Comparison of ENCODE assay signal across 27 mouse cellular contexts in genomic region chr13:84025348-84025747, GRCm38 (mm10).
A peak's percentile ranks its signal among the peaks of the same experiment; 100 is the strongest.
DNase-seq lines count a peak whose midpoint lies in the region; ATAC-seq and TF ChIP-seq lines count a peak whose summit lies in the region.
"Had no signal": no experiment of that assay in that cellular context is flagged by ENCODE, and none has a peak within 500 bp of the region (broad histone marks: within the 10 kb centered on the region; RNA-seq: fewer than 3 reads in every experiment).

No protein-coding gene starts in this region.

- peak; percentile 26; the same call in 1 of the 2 replicates for ATAC-seq in forebrain, embryonic 14.5 days
- ATAC-seq in forebrain, embryonic 11.5 days (replicated peaks; ENCODE audit: low FRiP score) = no peak
- no peak; the same call in 1 of the 2 replicates for ATAC-seq in midbrain, embryonic 14.5 days (ENCODE audit: low FRiP score, low TSS enrichment)
- ATAC-seq in midbrain, embryonic 11.5 days (ENCODE audit: low FRiP score) = no peak
- ATAC-seq in forebrain, postnatal 0 days = no peak
- ATAC-seq: intestine, embryonic 16.5 days had no signal

- no peak overlapping the region for H3K27ac ChIP-seq in forebrain, embryonic 14.5 days (ENCODE audit: low read depth, low read length)
- no peak overlapping the region for H3K27ac ChIP-seq in forebrain, embryonic 11.5 days (ENCODE audit: low read depth, low read length)
- H3K27ac ChIP-seq in midbrain, embryonic 14.5 days (replicated peaks; ENCODE audit: low read depth, low read length) = no peak overlapping the region
- no peak overlapping the region for H3K27ac ChIP-seq in midbrain, embryonic 11.5 days (ENCODE audit: low read depth, low read length)
- H3K27ac ChIP-seq in forebrain, postnatal 0 days (ENCODE audit: low read depth, low read length) = 0 out of 2 replicates have a peak overlapping the region, but pooled peaks have one; percentile 50
- H3K27ac ChIP-seq: embryonic facial prominence, embryonic 13.5 days; heart, embryonic 10.5 days; heart, embryonic 15.5 days; kidney, postnatal 0 days; liver, embryonic 14.5 days; lung, embryonic 15.5 days; midbrain, embryonic 10.5 days had no signal

- no peak for TF ChIP-seq CTCF in forebrain, postnatal 0 days (IDR thresholded peaks at IDR 0.05; ENCODE audit: low read depth)

- H3K4me3 ChIP-seq in forebrain, embryonic 14.5 days (ENCODE audit: low read depth, low read length) = no peak overlapping the region
- no peak overlapping the region for H3K4me3 ChIP-seq in forebrain, embryonic 11.5 days (ENCODE audit: low read depth, low read length)
- H3K4me3 ChIP-seq in midbrain, embryonic 14.5 days (replicated peaks; ENCODE audit: low read depth, low read length) = no peak overlapping the region
- no peak overlapping the region for H3K4me3 ChIP-seq in midbrain, embryonic 11.5 days (ENCODE audit: low read depth, low read length)
- H3K4me3 ChIP-seq in forebrain, postnatal 0 days (ENCODE audit: low read depth, low read length) = no peak overlapping the region
- H3K4me3 ChIP-seq: embryonic facial prominence, embryonic 13.5 days; erythroblast, embryonic 14.5 days; heart, embryonic 10.5 days; heart, embryonic 15.5 days; lung, embryonic 15.5 days; midbrain, embryonic 10.5 days had no signal

- no peaks in the 10 kb centered on the region for H3K27me3 ChIP-seq in forebrain, embryonic 14.5 days (replicated peaks; ENCODE audit: control insufficient read depth, insufficient read depth, low read length)
- H3K27me3 ChIP-seq in forebrain, embryonic 11.5 days (ENCODE audit: control insufficient read depth, insufficient read depth, low read length) = no peaks in the 10 kb centered on the region
- no peaks in the 10 kb centered on the region for H3K27me3 ChIP-seq in midbrain, embryonic 14.5 days (ENCODE audit: control insufficient read depth, insufficient read depth, low read length)
- no peaks in the 10 kb centered on the region for H3K27me3 ChIP-seq in midbrain, embryonic 11.5 days (ENCODE audit: control insufficient read depth, insufficient read depth, low read length)
- no peaks in the 10 kb centered on the region for H3K27me3 ChIP-seq in forebrain, postnatal 0 days (ENCODE audit: insufficient read depth, low read length)
- H3K27me3 ChIP-seq: embryonic facial prominence, embryonic 13.5 days; heart, embryonic 15.5 days; lung, embryonic 15.5 days had no signal

- H3K4me2 ChIP-seq in forebrain, embryonic 14.5 days (ENCODE audit: low read length) = no peak overlapping the region
- no peak overlapping the region for H3K4me2 ChIP-seq in forebrain, embryonic 11.5 days (ENCODE audit: low read depth, low read length, severe bottlenecking)
- no peak overlapping the region for H3K4me2 ChIP-seq in midbrain, embryonic 14.5 days (ENCODE audit: low read length)
- no peak overlapping the region for H3K4me2 ChIP-seq in midbrain, embryonic 11.5 days
- H3K4me2 ChIP-seq in forebrain, postnatal 0 days (ENCODE audit: low read depth) = no peak overlapping the region
- H3K4me2 ChIP-seq: embryonic facial prominence, embryonic 13.5 days; heart, embryonic 15.5 days; lung, embryonic 15.5 days had no signal

- WGBS in forebrain, embryonic 14.5 days = 73% methylated on average over 2 of the region's 2 CpGs
- 93% methylated on average over 2 of the region's 2 CpGs for WGBS in forebrain, embryonic 11.5 days
- WGBS in midbrain, embryonic 14.5 days = 92% methylated on average over 2 of the region's 2 CpGs
- 94% methylated on average over 2 of the region's 2 CpGs for WGBS in midbrain, embryonic 11.5 days
- 53% methylated on average over 2 of the region's 2 CpGs for WGBS in forebrain, postnatal 0 days

- DNase-seq in cerebellum, postnatal 14 days = peak; percentile 79 to 81
- no peak for DNase-seq in cerebellum, adult 9-10 months
- DNase-seq in forebrain, embryonic 14.5 days (ENCODE audit: low spot score) = peak; percentile 68
- no peak for DNase-seq in forebrain, embryonic 11.5 days (ENCODE audit: low spot score)
- peak; percentile 10 for DNase-seq in midbrain, embryonic 14.5 days
- DNase-seq in midbrain, embryonic 11.5 days (ENCODE audit: low spot score, missing footprints) = no peak
- DNase-seq in forebrain, postnatal 0 days = peak; percentile 37
- no peak for DNase-seq in right cerebral cortex, postnatal 10 days (ENCODE audit: low spot score in 2 of 2)
- DNase-seq: adrenal gland, postnatal 14 days; cerebellum, adult 8-10 months; gastrocnemius, postnatal 25 days; heart, adult 11 months; kidney, adult 8-10 months; layer of hippocampus, postnatal 36 days; liver; retina, postnatal 1 day; spleen, adult 18-20 months; thymus, postnatal 14 days had no signal

- no peaks in the 10 kb centered on the region for H3K4me1 ChIP-seq in forebrain, embryonic 14.5 days (ENCODE audit: control insufficient read depth, insufficient read depth, low read length)
- H3K4me1 ChIP-seq in forebrain, embryonic 11.5 days (replicated peaks; ENCODE audit: control insufficient read depth, insufficient read depth, low read length) = peaks cover 6% of the 10 kb centered on the region; the same call in 1 of the 2 replicates
- no peaks in the 10 kb centered on the region for H3K4me1 ChIP-seq in midbrain, embryonic 14.5 days (ENCODE audit: control insufficient read depth, insufficient read depth, low read length)
- H3K4me1 ChIP-seq in midbrain, embryonic 11.5 days (ENCODE audit: control insufficient read depth, insufficient read depth, low read length) = no peaks in the 10 kb centered on the region
- no peaks in the 10 kb centered on the region for H3K4me1 ChIP-seq in forebrain, postnatal 0 days (ENCODE audit: insufficient read depth)
- H3K4me1 ChIP-seq: embryonic facial prominence, embryonic 13.5 days; heart, embryonic 10.5 days; heart, embryonic 15.5 days; lung, embryonic 15.5 days had no signal

- no peaks in the 10 kb centered on the region for H3K36me3 ChIP-seq in forebrain, embryonic 14.5 days (ENCODE audit: control insufficient read depth, insufficient read depth, low read length)
- H3K36me3 ChIP-seq in forebrain, embryonic 11.5 days (ENCODE audit: control insufficient read depth, insufficient read depth, low read length) = no peaks in the 10 kb centered on the region
- no peaks in the 10 kb centered on the region for H3K36me3 ChIP-seq in midbrain, embryonic 14.5 days (ENCODE audit: control insufficient read depth, insufficient read depth, low read length)
- no peaks in the 10 kb centered on the region for H3K36me3 ChIP-seq in midbrain, embryonic 11.5 days (ENCODE audit: control insufficient read depth, insufficient read depth, low read length)
- no peaks in the 10 kb centered on the region for H3K36me3 ChIP-seq in forebrain, postnatal 0 days (ENCODE audit: insufficient read depth)
- H3K36me3 ChIP-seq: embryonic facial prominence, embryonic 13.5 days; heart, embryonic 10.5 days; heart, embryonic 15.5 days; lung, embryonic 15.5 days; midbrain, embryonic 10.5 days had no signal

- H3K9ac ChIP-seq in forebrain, embryonic 14.5 days (ENCODE audit: low read length) = no peak overlapping the region
- H3K9ac ChIP-seq in forebrain, embryonic 11.5 days (ENCODE audit: low read length) = no peak overlapping the region
- H3K9ac ChIP-seq in midbrain, embryonic 14.5 days (replicated peaks; ENCODE audit: low read length) = no peak overlapping the region
- H3K9ac ChIP-seq in midbrain, embryonic 11.5 days (ENCODE audit: low read length) = no peak overlapping the region
- H3K9ac ChIP-seq in forebrain, postnatal 0 days = no peak overlapping the region
- H3K9ac ChIP-seq: embryonic facial prominence, embryonic 13.5 days; heart, embryonic 15.5 days; liver, embryonic 14.5 days; lung, embryonic 15.5 days had no signal

- H3K9me3 ChIP-seq in forebrain, embryonic 14.5 days (replicated peaks; ENCODE audit: control insufficient read depth, low read length) = no peaks in the 10 kb centered on the region
- H3K9me3 ChIP-seq in forebrain, embryonic 11.5 days (ENCODE audit: control insufficient read depth, low read length) = no peaks in the 10 kb centered on the region
- H3K9me3 ChIP-seq in midbrain, embryonic 14.5 days (ENCODE audit: control insufficient read depth, low read length) = no peaks in the 10 kb centered on the region
- no peaks in the 10 kb centered on the region for H3K9me3 ChIP-seq in midbrain, embryonic 11.5 days (ENCODE audit: control insufficient read depth, low read length)
- no peaks in the 10 kb centered on the region for H3K9me3 ChIP-seq in forebrain, postnatal 0 days (ENCODE audit: low read length)
- H3K9me3 ChIP-seq: embryonic facial prominence, embryonic 13.5 days; heart, embryonic 10.5 days; heart, embryonic 15.5 days; lung, embryonic 15.5 days; midbrain, embryonic 10.5 days had no signal

Comparison
In these comparisons a context has a peak if more than half of its experiments do, and no peak if none do; other contexts are left out.
1. DNase-seq: peak in cerebellum, postnatal 14 days (2 of 2), forebrain, embryonic 14.5 days (single experiment), midbrain, embryonic 14.5 days (single experiment) and forebrain, postnatal 0 days (single experiment); none in cerebellum, adult 9-10 months (single experiment), forebrain, embryonic 11.5 days (single experiment), midbrain, embryonic 11.5 days (single experiment) and right cerebral cortex, postnatal 10 days (0 of 2).